Mouse (Mus musculus): Measurements from ENCODE around the gene Hal. TPM values are rescaled to one million over a fixed set of nuclear protein-coding genes. Genes with fewer than 3 reads are reported as not detected.
A peak's percentile ranks its signal among the peaks of the same experiment; 100 is the strongest.

The Hal gene
- total RNA-seq, 1 experiment from 2014 or later, result not detected

- no peak for ATAC-seq (replicated peaks in 1 of 2; ENCODE audit: insufficient read depth in 1 of 2, low FRiP score in 2 of 2, low TSS enrichment in 1 of 2, low read depth in 1 of 2, poor library complexity in 2 of 2, severe bottlenecking in 2 of 2)
Measured at GRCm38 (mm10) chr10:93501346-93501745, 12.8 kb downstream of the Hal start.

DNA sequence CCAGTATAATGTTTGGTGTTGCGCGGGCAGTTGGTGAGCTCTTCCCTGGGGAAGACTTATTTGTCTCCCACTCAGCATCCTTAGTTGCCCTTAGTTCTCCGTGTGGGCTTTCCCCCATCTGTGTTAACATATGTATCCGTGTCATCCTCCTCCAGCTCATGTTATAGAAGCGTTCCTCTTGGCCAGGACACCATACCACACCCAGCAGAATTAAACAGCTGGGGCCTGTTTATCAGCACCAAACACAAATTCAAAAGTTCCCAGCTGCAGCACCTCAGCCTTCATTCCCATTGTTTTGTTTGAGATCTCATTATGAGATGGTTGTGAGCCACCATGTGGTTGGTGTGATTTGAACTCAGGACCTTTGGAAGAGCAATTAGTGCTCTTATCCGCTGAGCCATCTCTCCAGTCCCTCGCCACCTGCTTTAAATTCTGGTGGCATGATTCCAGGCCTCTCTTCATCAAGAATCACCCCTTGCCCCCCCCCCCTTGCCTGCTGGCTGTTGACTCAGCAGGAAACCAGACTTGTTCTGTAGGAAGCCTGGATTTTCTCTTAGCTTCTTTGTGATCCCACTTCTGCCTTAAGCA lies 19.9 kb downstream of the Hal start:
- no peak for ATAC-seq (replicated peaks in 1 of 2; ENCODE audit: insufficient read depth in 1 of 2, low FRiP score in 2 of 2, low TSS enrichment in 1 of 2, low read depth in 1 of 2, poor library complexity in 2 of 2, severe bottlenecking in 2 of 2)

DNA sequence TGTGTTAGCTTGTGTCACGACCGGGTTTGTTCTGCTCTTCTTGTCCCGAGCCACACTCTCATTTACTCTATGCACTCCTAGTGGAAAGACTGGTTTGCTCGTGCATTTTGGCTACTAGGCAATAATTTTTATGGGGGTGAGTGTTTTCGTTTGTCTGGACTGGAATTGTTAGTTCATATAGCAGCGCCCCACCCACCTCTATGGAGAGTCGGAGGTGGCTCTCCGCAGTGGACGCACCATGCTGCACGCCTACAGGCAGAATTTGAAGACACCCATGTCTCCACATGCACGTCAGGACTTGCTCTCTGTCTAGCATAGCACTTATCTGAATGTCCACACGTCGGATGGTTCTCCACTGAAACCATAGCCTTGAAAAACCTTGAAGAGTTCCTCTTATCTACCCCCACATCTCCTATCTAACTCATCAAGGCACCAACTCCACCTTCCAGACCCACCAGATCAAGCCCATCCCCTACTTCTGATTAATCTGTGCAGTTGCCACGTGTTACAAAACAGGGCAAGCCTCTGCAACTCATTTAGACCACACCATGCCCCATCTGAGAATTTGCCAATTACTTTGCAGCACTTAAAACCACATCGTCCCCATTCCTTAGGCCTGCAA lies 21.1 kb downstream of the Hal start:
- ATAC-seq (replicated peaks in 1 of 2; ENCODE audit: insufficient read depth in 1 of 2, low FRiP score in 2 of 2, low TSS enrichment in 1 of 2, low read depth in 1 of 2, poor library complexity in 2 of 2, severe bottlenecking in 2 of 2), result no peak

DNA sequence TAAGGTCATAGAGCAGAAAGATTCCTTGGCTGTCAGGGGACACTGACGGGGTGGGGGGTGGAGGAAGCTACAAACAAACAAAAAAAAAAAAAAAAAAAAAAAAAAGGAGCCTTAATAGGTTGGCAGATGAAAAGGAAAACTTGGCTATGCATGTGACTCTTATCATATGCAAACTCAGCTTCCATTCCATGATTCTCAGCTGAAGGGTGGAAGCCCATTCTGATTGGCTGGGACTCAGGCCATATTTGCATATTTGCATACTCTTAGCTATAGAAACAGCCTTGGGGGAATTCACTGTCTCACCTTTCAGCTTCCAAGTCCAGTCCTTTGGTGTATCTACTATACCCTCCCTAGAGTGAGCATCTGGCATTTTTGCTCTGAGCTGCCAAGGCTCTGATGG lies 26.9 kb downstream of the Hal start:
- no peak for ATAC-seq (replicated peaks in 1 of 2; ENCODE audit: insufficient read depth in 1 of 2, low FRiP score in 2 of 2, low TSS enrichment in 1 of 2, low read depth in 1 of 2, poor library complexity in 2 of 2, severe bottlenecking in 2 of 2)

DNA sequence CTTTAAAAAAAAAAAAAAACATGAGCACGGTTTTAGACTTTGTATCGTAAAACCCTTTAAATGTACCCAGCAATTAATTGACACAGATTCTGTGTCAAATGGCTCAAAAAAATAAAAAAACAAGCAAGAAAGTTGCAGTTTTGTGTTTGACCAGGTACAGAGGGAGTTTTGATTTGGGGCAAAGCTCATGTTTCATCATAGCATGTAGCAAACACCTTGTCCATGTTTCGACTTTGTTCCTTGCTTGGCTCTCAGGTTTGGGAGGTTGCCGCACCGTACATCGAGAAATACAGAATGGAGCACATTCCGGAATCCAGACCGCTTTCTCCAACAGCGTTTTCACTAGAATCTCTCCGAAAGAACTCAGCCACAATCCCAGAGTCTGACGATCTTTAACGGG lies 27.4 kb downstream of the Hal start:
- ATAC-seq (replicated peaks in 1 of 2; ENCODE audit: insufficient read depth in 1 of 2, low FRiP score in 2 of 2, low TSS enrichment in 1 of 2, low read depth in 1 of 2, poor library complexity in 2 of 2, severe bottlenecking in 2 of 2), result no peak

GRCm38 (mm10) chr10:93517754-93518153 lies 29.2 kb downstream of the Hal start:
- ATAC-seq (replicated peaks in 1 of 2; ENCODE audit: insufficient read depth in 1 of 2, low FRiP score in 2 of 2, low TSS enrichment in 1 of 2, low read depth in 1 of 2, poor library complexity in 2 of 2, severe bottlenecking in 2 of 2), result no peak

- ATAC-seq (replicated peaks in 1 of 2; ENCODE audit: insufficient read depth in 1 of 2, low FRiP score in 2 of 2, low TSS enrichment in 1 of 2, low read depth in 1 of 2, poor library complexity in 2 of 2, severe bottlenecking in 2 of 2), result no peak
Measured at GRCm38 (mm10) chr10:93518186-93518585, 29.6 kb downstream of the Hal start.

GRCm38 (mm10) chr10:93518620-93519019 lies 30.1 kb downstream of the Hal start:
- no peak for ATAC-seq (replicated peaks in 1 of 2; ENCODE audit: insufficient read depth in 1 of 2, low FRiP score in 2 of 2, low TSS enrichment in 1 of 2, low read depth in 1 of 2, poor library complexity in 2 of 2, severe bottlenecking in 2 of 2)

DNA sequence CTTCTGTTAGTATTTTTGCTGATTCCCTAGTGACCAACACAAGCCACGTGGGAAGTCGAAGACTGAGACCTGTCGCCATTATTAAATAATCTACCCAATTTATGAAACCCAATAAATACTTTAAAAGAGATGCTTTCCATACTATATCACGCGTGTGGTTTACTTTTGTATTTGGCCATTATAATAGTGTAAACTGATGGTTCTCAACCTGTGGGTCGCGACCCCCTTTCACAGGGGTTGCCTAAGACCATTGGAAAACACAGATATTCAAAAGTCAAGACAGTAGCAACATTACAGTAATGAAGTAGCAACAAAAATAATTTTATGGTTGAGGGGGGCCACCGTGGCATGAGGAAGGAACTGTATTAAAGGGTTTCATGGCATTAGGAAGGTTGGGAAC lies 30.6 kb downstream of the Hal start:
- no peak for ATAC-seq (replicated peaks in 1 of 2; ENCODE audit: insufficient read depth in 1 of 2, low FRiP score in 2 of 2, low TSS enrichment in 1 of 2, low read depth in 1 of 2, poor library complexity in 2 of 2, severe bottlenecking in 2 of 2)

DNA sequence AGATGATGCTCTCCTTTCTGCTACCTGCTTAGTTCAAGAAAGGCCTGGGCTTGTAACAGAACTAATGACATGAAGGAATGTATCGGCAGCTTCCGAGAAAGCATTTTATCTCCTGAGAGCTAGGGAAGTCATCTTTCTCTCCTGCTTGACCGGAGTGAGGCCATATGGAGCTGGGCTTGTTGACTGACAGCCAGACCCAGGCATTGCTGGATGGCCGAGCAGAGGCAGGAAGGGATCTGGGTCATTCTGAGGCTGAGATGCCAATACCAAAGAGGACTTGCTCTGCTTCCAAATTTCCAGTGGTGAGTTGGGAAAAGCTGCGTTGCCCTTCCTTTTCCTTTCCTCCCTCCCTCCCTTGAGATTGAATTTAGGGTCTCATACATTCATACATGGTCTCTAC lies 31.2 kb downstream of the Hal start:
- ATAC-seq (replicated peaks in 1 of 2; ENCODE audit: insufficient read depth in 1 of 2, low FRiP score in 2 of 2, low TSS enrichment in 1 of 2, low read depth in 1 of 2, poor library complexity in 2 of 2, severe bottlenecking in 2 of 2), result no peak

DNA sequence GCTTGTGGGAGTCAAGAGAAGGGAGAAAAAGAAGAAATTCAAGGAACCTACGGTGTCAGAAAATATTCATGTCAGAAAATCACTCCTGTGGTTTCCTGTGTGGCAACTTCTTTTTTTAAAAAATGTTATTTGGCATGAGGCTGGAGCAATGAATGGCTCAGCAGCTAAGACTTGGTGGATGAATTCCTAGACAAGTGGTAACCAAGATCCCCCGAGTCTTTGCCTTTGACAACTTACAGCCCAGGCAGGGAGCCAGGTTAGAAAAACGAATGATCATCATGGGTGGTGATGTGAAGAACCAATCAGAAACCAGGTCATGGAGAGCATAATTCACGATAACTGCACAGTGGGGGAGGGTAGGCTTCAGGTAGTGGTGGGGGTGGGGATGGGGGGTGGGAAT lies 32.4 kb downstream of the Hal start:
- ATAC-seq (replicated peaks in 1 of 2; ENCODE audit: insufficient read depth in 1 of 2, low FRiP score in 2 of 2, low TSS enrichment in 1 of 2, low read depth in 1 of 2, poor library complexity in 2 of 2, severe bottlenecking in 2 of 2), result peak; percentile 76 to 86

DNA sequence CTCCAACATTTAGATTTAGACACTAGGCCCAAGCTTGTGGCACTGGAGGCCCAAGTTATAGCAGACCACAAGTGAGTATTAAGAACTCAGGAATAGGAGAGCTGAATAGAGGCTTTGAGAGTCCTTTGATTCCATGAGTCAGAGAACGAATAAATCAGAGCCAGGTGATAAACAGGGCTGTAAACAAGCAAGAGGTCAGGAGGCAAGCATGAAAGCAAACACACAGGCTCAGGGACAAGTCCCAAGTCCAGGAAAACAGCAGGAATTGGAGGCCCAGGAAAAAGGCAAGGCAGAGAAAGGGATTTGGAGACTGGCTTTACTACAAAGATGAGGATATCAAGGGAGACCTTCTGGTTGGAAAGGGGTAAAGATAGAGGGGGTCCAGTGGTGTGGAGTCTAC lies 36.8 kb downstream of the Hal start:
- no peak for ATAC-seq (replicated peaks in 1 of 2; ENCODE audit: insufficient read depth in 1 of 2, low FRiP score in 2 of 2, low TSS enrichment in 1 of 2, low read depth in 1 of 2, poor library complexity in 2 of 2, severe bottlenecking in 2 of 2)

DNA sequence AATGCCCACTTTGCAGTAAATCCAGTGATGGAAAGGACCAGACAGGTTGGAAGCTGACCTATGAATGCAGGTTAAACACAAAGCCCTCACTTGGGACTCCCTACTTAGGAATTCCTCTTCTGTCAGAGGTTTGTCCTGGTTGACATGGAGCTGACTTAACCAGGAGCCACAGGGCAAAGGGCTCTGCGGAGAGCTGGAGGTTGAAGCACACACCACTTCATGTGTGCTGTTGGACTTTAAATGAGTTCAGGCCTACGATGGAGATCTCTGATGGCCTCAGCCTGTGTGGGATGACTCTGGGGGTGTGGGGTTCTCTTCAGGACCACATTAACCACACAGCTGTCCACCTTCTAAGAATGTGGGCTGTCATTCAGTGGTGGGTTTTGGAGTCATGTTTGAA lies 49.7 kb downstream of the Hal start:
- ATAC-seq (replicated peaks in 1 of 2; ENCODE audit: insufficient read depth in 1 of 2, low FRiP score in 2 of 2, low TSS enrichment in 1 of 2, low read depth in 1 of 2, poor library complexity in 2 of 2, severe bottlenecking in 2 of 2), result no peak

DNA sequence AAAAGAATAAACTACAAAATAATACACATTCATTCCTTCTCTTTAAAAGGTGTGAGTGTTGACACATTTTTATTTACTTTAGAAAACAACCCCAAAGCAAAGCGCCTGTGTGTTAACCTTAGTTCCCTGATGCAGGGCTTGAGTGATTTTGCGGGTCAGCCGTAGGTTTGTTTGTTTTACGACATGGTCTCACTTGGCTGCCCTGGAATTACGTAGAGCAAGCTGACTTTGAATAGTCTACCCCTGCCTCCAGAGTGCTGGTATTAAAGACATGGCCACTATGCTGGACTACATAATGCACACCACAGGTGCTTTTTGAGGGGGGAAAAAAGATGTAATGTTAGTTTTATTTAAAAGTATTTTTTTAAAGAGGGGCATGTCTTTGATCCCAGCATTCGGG lies 50.2 kb downstream of the Hal start:
- ATAC-seq (replicated peaks in 1 of 2; ENCODE audit: insufficient read depth in 1 of 2, low FRiP score in 2 of 2, low TSS enrichment in 1 of 2, low read depth in 1 of 2, poor library complexity in 2 of 2, severe bottlenecking in 2 of 2), result no peak

GRCm38 (mm10) chr10:93539775-93540430 lies 51.3 kb downstream of the Hal start, which contains the start of gene Amdhd1:
Gene Amdhd1, minus strand, starts transcription at chr10:93540033.
- peak; percentile 94 to 95 for ATAC-seq (replicated peaks in 1 of 2; ENCODE audit: insufficient read depth in 1 of 2, low FRiP score in 2 of 2, low TSS enrichment in 1 of 2, low read depth in 1 of 2, poor library complexity in 2 of 2, severe bottlenecking in 2 of 2)

DNA sequence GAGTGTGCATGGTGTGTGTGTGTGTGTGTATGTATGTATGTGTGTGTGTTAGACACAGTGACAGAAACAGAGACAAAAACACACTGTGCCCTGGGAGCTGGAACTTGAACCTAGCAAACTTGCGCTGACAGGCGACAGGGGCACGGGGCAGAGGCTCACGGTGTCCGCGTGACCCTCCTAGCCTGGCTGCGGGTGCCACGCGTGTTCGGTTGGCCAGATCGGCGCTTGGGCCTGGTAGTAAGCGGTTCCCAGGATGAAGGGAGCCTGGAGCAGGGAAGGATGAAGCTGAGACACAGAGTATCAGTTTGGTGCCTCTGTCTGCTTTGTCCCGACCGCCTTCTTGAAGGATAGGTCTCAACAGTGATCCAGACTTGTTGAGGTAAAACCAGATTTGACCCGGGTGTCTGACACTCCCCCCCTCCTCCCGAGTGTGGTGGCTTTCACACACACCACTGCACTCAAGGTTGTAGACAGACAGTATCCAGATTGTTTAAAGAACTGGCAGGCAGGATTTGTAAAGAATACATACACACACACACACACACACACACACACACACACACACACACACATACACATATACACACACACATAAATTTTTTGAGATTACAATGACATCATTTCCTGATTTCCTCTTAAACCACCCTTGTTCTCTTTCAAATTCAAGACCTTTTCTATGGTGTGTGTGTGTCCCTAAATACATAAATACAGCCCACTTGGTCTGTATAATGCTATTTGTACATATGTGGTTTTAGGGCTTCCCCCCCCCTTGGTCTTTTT lies 52.1 kb downstream of the Hal start, which contains the start of gene Ccdc38:
Gene Ccdc38 (plus strand): TSS at position 202 of the 780 bp plus-strand sequence.
- ATAC-seq (replicated peaks in 1 of 2; ENCODE audit: insufficient read depth in 1 of 2, low FRiP score in 2 of 2, low TSS enrichment in 1 of 2, low read depth in 1 of 2, poor library complexity in 2 of 2, severe bottlenecking in 2 of 2), result 0 out of 4 replicates have a peak, but pooled peaks of 1 of the 2 experiments have one; percentile 4

DNA sequence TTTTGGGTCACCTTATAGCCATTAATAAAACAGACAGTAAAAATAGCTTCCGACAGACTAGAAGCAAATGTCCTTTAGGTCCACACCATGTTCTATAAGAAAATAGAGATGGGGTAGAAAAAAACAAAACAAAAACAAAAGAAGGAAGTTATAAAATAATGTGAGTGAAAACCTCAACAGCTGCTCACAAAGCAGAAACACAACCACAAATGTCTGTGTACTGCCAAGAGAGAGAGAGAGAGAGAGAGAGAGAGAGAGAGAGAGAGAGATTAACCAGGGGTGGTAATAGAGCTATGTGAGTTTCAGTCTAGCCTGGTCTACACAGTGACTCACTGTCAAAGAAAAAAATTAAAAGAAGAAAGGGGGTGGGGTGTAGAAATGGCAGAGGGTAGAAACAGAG lies 53.0 kb downstream of the Hal start:
- peak; percentile 14 to 40; a peak in 2 of 4 replicates for ATAC-seq (replicated peaks in 1 of 2; ENCODE audit: insufficient read depth in 1 of 2, low FRiP score in 2 of 2, low TSS enrichment in 1 of 2, low read depth in 1 of 2, poor library complexity in 2 of 2, severe bottlenecking in 2 of 2)

DNA sequence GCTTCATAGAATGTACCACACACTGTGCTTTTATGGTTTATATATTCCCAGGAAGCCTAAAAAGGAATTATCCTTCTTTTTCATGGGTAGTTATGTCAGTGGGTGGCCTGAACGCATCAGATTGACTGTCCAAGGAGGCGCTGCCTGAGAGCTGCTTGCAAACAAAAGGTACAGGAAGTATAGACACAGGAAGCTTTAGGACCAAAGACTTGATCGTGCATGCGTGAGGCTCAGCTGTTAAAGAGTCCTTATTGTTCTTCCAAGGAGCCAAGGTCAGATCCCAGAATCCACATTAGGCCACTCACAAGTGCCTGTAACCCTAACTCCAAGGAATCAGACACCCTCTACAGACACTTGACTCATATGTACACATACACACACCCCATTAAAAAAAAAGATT lies 53.8 kb downstream of the Hal start:
- ATAC-seq (replicated peaks in 1 of 2; ENCODE audit: insufficient read depth in 1 of 2, low FRiP score in 2 of 2, low TSS enrichment in 1 of 2, low read depth in 1 of 2, poor library complexity in 2 of 2, severe bottlenecking in 2 of 2), result no peak

Data from hematopoietic stem cell, adult 5-6 weeks (primary cell).